Mouse (Mus musculus) midbrain, embryonic 12.5 days (tissue): ENCODE measurements around the gene Zfp72. TPM values are rescaled to one million over a fixed set of nuclear protein-coding genes. Genes with fewer than 3 reads are reported as not detected.

Experiments
- ATAC-seq: fragments of 200-750 bp; cut with Nextera tagmentation; 2 replicates; pipeline ENCODE4 v1.8.0; 2017; ENCODE audit warnings: low read depth, moderate TSS enrichment, moderate library complexity; ENCODE audit not compliant: low FRiP score
- H3K27ac ChIP-seq: fragments of 300-500 bp; sonication (generic); replicated peaks from 2 replicates; pipeline ENCODE4 v1.5.1; 2016; ENCODE audit warnings: mild to moderate bottlenecking
- H3K27me3 ChIP-seq: fragments of 300-500 bp; sonication (generic); 2 replicates; pipeline ENCODE4 v1.6.1; 2016; ENCODE audit warnings: mild to moderate bottlenecking
- H3K36me3 ChIP-seq: fragments of 300-500 bp; sonication (generic); 2 replicates; pipeline ENCODE4 v1.6.1; 2016
- H3K4me1 ChIP-seq: fragments of 300-500 bp; sonication (generic); 2 replicates; pipeline ENCODE4 v1.6.1; 2016
- H3K4me2 ChIP-seq: fragments of 300-500 bp; sonication (generic); replicated peaks from 2 replicates; pipeline ENCODE4 v1.6.1; 2016; ENCODE audit warnings: mild to moderate bottlenecking, moderate library complexity
- H3K4me3 ChIP-seq: fragments of 300-500 bp; sonication (generic); 2 replicates; pipeline ENCODE4 v1.5.1; 2016; ENCODE audit warnings: mild to moderate bottlenecking
- H3K9ac ChIP-seq: fragments of 300-500 bp; sonication (generic); replicated peaks from 2 replicates; pipeline ENCODE4 v1.6.1; 2016; ENCODE audit warnings: mild to moderate bottlenecking, moderate library complexity
- H3K9me3 ChIP-seq: fragments of 300-500 bp; sonication (generic); 2 replicates; pipeline ENCODE4 v1.6.1; 2016; ENCODE audit warnings: mild to moderate bottlenecking
- WGBS: fragments of 180-500 bp; shearing (Covaris S2); methylation state at CpG from one replicate; pipeline ENCODE4 v1.1.7; 2016; 5-methylcytosine and 5-hydroxymethylcytosine counted together
- microRNA counts: library from miRNA; unstranded; fragments of <30 nt; microRNA quantifications from one replicate; lab custom pipeline; 2017
- microRNA-seq: library from miRNA; unstranded; fragments of <30 nt; microRNA quantifications from one replicate; pipeline ENCODE4, GENCODE M21; 2017
- polyA plus RNA-seq: library from polyadenylated mRNA; unstranded; fragments of >200 nt; fragmentation: Nextera tagmentation; extraction: Ambion mirVana; gene quantifications from 2 replicates; pipeline ENCODE4 v1.2.1, GENCODE M21; 2016

Gene Zfp72
- polyA plus RNA-seq, 1 experiment from 2014 or later, result 3.7 TPM

- Histone ChIP-seq H3K4me1 (peaks cover 20% of the 10 kb centered on the region), H3K9me3 (no peaks in the 10 kb centered on the region), H3K4me2 (peak overlapping the region; percentile 78), H3K27me3 (no peaks in the 10 kb centered on the region), H3K36me3 (peaks cover 13% of the 10 kb centered on the region), H3K9ac (peak overlapping the region; percentile 92), H3K27ac (peak overlapping the region; percentile 43; the same call in 1 of the 2 replicates), H3K4me3 (peak overlapping the region; percentile 83)
- ATAC-seq, result peak; percentile 64
- 2% methylated on average over 15 of the region's 15 CpGs for WGBS
These were observed 40.2 kb downstream of the Zfp72 start for GRCm38 (mm10) chr13:74350435-74350906.

GRCm38 (mm10) chr13:74349566-74350434 is 40.8 kb downstream of the Zfp72 start, which contains the start of the genes Sdha and Ccdc127:
TSS of gene Sdha (minus strand) at chr13:74350280.
TSS of gene Ccdc127 (plus strand) at chr13:74350309.
- ATAC-seq, result peak; percentile 98
- H3K36me3 ChIP-seq, result peaks cover 13% of the 10 kb centered on the region
- peak within 1 kb of the TSS; percentile 78 for H3K4me2 ChIP-seq
- no peaks in the 10 kb centered on the region for H3K27me3 ChIP-seq
- H3K4me3 ChIP-seq, result peak within 1 kb of the TSS; percentile 83
- WGBS, result 2% methylated on average over 57 of the region's 57 CpGs
- no peaks in the 10 kb centered on the region for H3K9me3 ChIP-seq
- H3K9ac ChIP-seq, result peak within 1 kb of the TSS; percentile 92
- peaks cover 20% of the 10 kb centered on the region for H3K4me1 ChIP-seq
- H3K27ac ChIP-seq, result peak within 1 kb of the TSS; percentile 69

DNA sequence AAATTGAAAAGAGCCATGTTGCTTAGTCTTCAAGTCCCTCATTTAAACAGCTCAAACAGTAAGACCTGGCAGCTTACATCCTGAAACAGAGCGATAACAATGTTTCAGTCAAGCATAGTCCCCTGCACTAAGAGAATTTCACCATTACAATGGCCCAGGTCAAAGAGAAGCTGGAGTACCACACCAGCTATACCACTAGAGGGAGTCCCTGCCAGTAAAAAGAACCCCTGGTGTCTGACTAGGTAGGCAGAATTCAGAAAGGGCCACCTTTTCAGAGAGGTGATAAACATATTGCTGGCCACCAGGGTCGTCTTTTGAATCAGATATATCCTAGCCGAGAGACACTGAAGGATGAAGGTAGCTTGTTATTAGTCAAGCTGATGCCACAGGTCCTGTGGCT is 49.6 kb downstream of the Zfp72 start:
- 55% methylated on average over 3 of the region's 3 CpGs for WGBS
- Histone ChIP-seq H3K9me3 (no peaks in the 10 kb centered on the region), H3K27me3 (no peaks in the 10 kb centered on the region), H3K4me1 (no peaks in the 10 kb centered on the region), H3K27ac (no peak overlapping the region), H3K4me3 (no peak overlapping the region), H3K9ac (no peak overlapping the region), H3K4me2 (no peak overlapping the region), H3K36me3 (peaks cover 62% of the 10 kb centered on the region)
- ATAC-seq, result peak; percentile 27; the same call in 1 of the 2 replicates

DNA sequence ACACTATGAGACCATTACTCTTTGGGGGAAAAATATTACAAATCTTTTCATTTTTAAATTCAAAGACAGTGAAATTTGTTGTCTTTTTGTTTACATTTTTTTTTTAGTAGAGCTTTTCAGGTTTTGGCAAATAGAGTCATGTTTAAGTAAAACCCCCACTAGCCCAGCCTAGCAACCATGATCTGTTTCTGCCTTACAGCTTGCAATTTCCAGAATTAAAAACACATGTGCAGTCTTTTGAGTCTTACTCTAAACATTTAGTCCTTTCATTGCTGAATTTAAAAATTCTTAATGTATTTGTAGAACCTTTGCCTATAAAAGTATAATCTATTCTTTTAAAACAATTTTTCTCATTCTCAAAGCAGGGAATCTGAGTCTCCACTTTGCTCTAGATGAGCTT is 61.3 kb downstream of the Zfp72 start:
- Histone ChIP-seq H3K27ac (no peak overlapping the region), H3K9me3 (no peaks in the 10 kb centered on the region), H3K4me1 (no peaks in the 10 kb centered on the region), H3K4me3 (no peak overlapping the region), H3K27me3 (no peaks in the 10 kb centered on the region), H3K4me2 (no peak overlapping the region), H3K36me3 (peaks cover 70% of the 10 kb centered on the region), H3K9ac (no peak overlapping the region)
- no peak for ATAC-seq

MicroRNAs encoded within 50 kb of the gene (microRNA counts, 519-probe panel; counts per million panel counts)
- not detected for microRNA mmu-miR-692 (lab: Ali Mortazavi, UCI)

Small RNA genes within 50 kb of the gene (microRNA-seq; reads per million reads assigned to microRNA genes)
- gene Mir692-3, result not detected

Other genes with a start within 250 kb of the Zfp72 start
- 82.4 and 89.2 TPM in 2 replicates for gene Exoc3, start 182.1 kb downstream of the Zfp72 start, polyA plus RNA-seq
- 1.1 and 1.7 TPM in 2 replicates for gene Ahrr, start 98.5 kb downstream of the Zfp72 start, polyA plus RNA-seq
- 103 and 114 TPM in 2 replicates for gene Pdcd6, start 73.3 kb downstream of the Zfp72 start, polyA plus RNA-seq
- 219 and 223 TPM in 2 replicates for gene Sdha, start 40.6 kb downstream of the Zfp72 start, polyA plus RNA-seq
- gene Ccdc127, start 40.5 kb downstream of the Zfp72 start, polyA plus RNA-seq, result 57.5 and 59.2 TPM in 2 replicates
- gene Lrrc14b, start 26.8 kb downstream of the Zfp72 start, polyA plus RNA-seq, result not detected in 2 replicates
- gene Ftl1-ps1, start 8.9 kb upstream of the Zfp72 start, polyA plus RNA-seq, result 95.2 and 103 TPM in 2 replicates
- 20.4 and 21.6 TPM in 2 replicates for gene Zfp825, start 103.2 kb upstream of the Zfp72 start, polyA plus RNA-seq
- 3.3 and 5.1 TPM in 2 replicates for gene Erap1, start 248.7 kb upstream of the Zfp72 start, polyA plus RNA-seq